Mouse (Mus musculus) CD4-positive, CD25-positive, alpha-beta regulatory T cell, adult 9 weeks (primary cell): Measurements from ENCODE around the gene Arv1. TPM values are rescaled to one million over a fixed set of nuclear protein-coding genes. Genes with fewer than 3 reads are reported as not detected.

Experiments
- polyA plus RNA-seq: library from polyadenylated mRNA; unstranded; fragments of 100-300 nt; shearing (Covaris generic); gene quantifications from one replicate; pipeline ENCODE4 v1.2.1, GENCODE M21; 2017

Gene Arv1
- 29.9 TPM for polyA plus RNA-seq

GRCm38 (mm10) chr8:124721862-124722515 lies at the start of gene Arv1, which contains the start of gene Ttc13:
Gene Arv1 (plus strand): TSS chr8:124722139.
Gene Ttc13 (minus strand): TSS chr8:124721983.

GRCm38 (mm10) chr8:124751709-124752173 lies 29.8 kb downstream of the Arv1 start, which contains the start of gene Fam89a:
Gene Fam89a (minus strand): TSS chr8:124751832.

Other genes with a start within 250 kb of the Arv1 start
- 75.2 TPM for gene Cog2, start 201.4 kb upstream of the Arv1 start, polyA plus RNA-seq
- gene Agt, start 152.4 kb upstream of the Arv1 start, polyA plus RNA-seq = not detected
- gene Capn9, start 146.0 kb upstream of the Arv1 start, polyA plus RNA-seq = not detected
- 0.73 TPM for gene 2310022B05Rik, start 58.8 kb upstream of the Arv1 start, polyA plus RNA-seq
- 27.0 TPM for gene Ttc13, start 156 bp upstream of the Arv1 start, polyA plus RNA-seq
- gene Fam89a, start 29.7 kb downstream of the Arv1 start, polyA plus RNA-seq = 0.88 TPM
- 0.04 TPM for gene Trim67, start 71.0 kb downstream of the Arv1 start, polyA plus RNA-seq
- gene Gnpat, start 140.9 kb downstream of the Arv1 start, polyA plus RNA-seq = 98.6 TPM
- 39.0 TPM for gene 2810004N23Rik, start 141.0 kb downstream of the Arv1 start, polyA plus RNA-seq
- 2.5 TPM for gene Exoc8, start 175.6 kb downstream of the Arv1 start, polyA plus RNA-seq
- 2.8 TPM for gene Sprtn, start 175.7 kb downstream of the Arv1 start, polyA plus RNA-seq
- 4.9 TPM for gene Egln1, start 227.2 kb downstream of the Arv1 start, polyA plus RNA-seq